Mouse (Mus musculus) 416B (cell line): ENCODE measurements at regions not wholly inside any gene's neighbourhood (a gene's known extent, or its start where the extent isn't known, plus 50 kb on each side); places are given as distances from the start of the nearest gene placed in this dataset.
A peak's percentile ranks its signal among the peaks of the same experiment; 100 is the strongest.

Source experiments
- DNase-seq: peaks from one replicate; pipeline ENCODE4 v3.0.0; 2011; ENCODE audit warnings: low read depth

- DNase-seq, result no peak
Observed at GRCm38 (mm10) chr1:26909926-26910665, 222.8 kb upstream of the 4931408C20Rik start.

- DNase-seq, result peak; percentile 8
Observed at GRCm38 (mm10) chr1:26902306-26902705, 215.0 kb upstream of the 4931408C20Rik start.

- DNase-seq, result no peak
Observed at GRCm38 (mm10) chr1:26857433-26857832, 170.2 kb upstream of the 4931408C20Rik start.

- DNase-seq, result no peak
Observed at GRCm38 (mm10) chr1:26853802-26854201, 166.5 kb upstream of the 4931408C20Rik start.

GRCm38 (mm10) chr1:26809259-26809658, 122.0 kb upstream of the 4931408C20Rik start:
- DNase-seq, result no peak

- DNase-seq, result no peak
Observed at GRCm38 (mm10) chr1:26765076-26765475, 77.8 kb upstream of the 4931408C20Rik start.
